ENCODE assay signal across 21 mouse cellular contexts in genomic region chr9:72166084-72166483, GRCm38 (mm10). TPM values are rescaled to one million over a fixed set of nuclear protein-coding genes. Genes with fewer than 3 reads are reported as not detected.
DNase-seq lines count a peak whose midpoint lies in the region; ATAC-seq and TF ChIP-seq lines count a peak whose summit lies in the region.
"Had no signal": no experiment of that assay in that cellular context is flagged by ENCODE, and none has a peak within 500 bp of the region (broad histone marks: within the 10 kb centered on the region; RNA-seq: fewer than 3 reads in every experiment).

No protein-coding gene starts in this region.

- 88% methylated on average over 5 of the region's 5 CpGs for WGBS in midbrain, embryonic 16.5 days

- no peak overlapping the region for H3K27ac ChIP-seq in midbrain, embryonic 16.5 days (ENCODE audit: low read length)
- H3K27ac ChIP-seq: embryonic facial prominence, embryonic 10.5 days; embryonic facial prominence, embryonic 12.5 days; forebrain, embryonic 13.5 days; forebrain, embryonic 15.5 days had no signal

- no peaks in the 10 kb centered on the region for H3K79me2 ChIP-seq in myocyte (ENCODE audit: control insufficient read depth, insufficient read depth)

- DNase-seq in heart, adult 11 months: peak; percentile 30
- no peak for DNase-seq in heart, adult 8-10 months (ENCODE audit: low spot score)
- peak; percentile 38 for DNase-seq in retina, postnatal 1 day
- no peak for DNase-seq in retina, embryonic 14.5 days (ENCODE audit: low spot score)
- DNase-seq: adrenal gland, adult 8-10 months; adrenal gland, postnatal 14 days; adrenal gland, postnatal 36 days; cerebellum, adult 11-12 months; cerebellum, adult 2 months; cerebellum, adult 9-10 months; cerebellum, postnatal 10 days; cerebellum, postnatal 25 days had no signal

- no peak for TF ChIP-seq POLR2A in myocyte (IDR thresholded peaks at IDR 0.05; ENCODE audit: insufficient read length, low read depth)

- no peaks in the 10 kb centered on the region for H3K9me3 ChIP-seq in midbrain, embryonic 16.5 days (replicated peaks; ENCODE audit: control insufficient read depth, low read length, poor library complexity, severe bottlenecking)
- H3K9me3 ChIP-seq: embryonic facial prominence, embryonic 10.5 days; embryonic facial prominence, embryonic 12.5 days; forebrain, embryonic 13.5 days; forebrain, embryonic 15.5 days; G1E had no signal

- peak overlapping the region; percentile 18 for H3K4me2 ChIP-seq in myocyte (ENCODE audit: low read depth)
- no peak overlapping the region for H3K4me2 ChIP-seq in midbrain, embryonic 16.5 days (ENCODE audit: low read length)
- H3K4me2 ChIP-seq: embryonic facial prominence, embryonic 12.5 days; forebrain, embryonic 13.5 days; forebrain, embryonic 15.5 days had no signal

- no peak for ATAC-seq in midbrain, embryonic 16.5 days
- ATAC-seq: activated CD4-positive, CD25-positive, alpha-beta regulatory T cell, adult 4 months; forebrain, embryonic 13.5 days; forebrain, embryonic 15.5 days; Patski had no signal

- H3K36me3 ChIP-seq in myocyte (ENCODE audit: control insufficient read depth, insufficient read depth): no peaks in the 10 kb centered on the region
- no peaks in the 10 kb centered on the region for H3K36me3 ChIP-seq in midbrain, embryonic 16.5 days (ENCODE audit: control insufficient read depth, insufficient read depth, low read length)
- H3K36me3 ChIP-seq: embryonic facial prominence, embryonic 10.5 days; embryonic facial prominence, embryonic 12.5 days; forebrain, embryonic 15.5 days; G1E had no signal

- H3K4me1 ChIP-seq in midbrain, embryonic 16.5 days (ENCODE audit: control insufficient read depth, insufficient read depth, low read length): peaks cover 9% of the 10 kb centered on the region

- H3ac ChIP-seq in myocyte (ENCODE audit: control insufficient read depth, insufficient read length): no peak overlapping the region

- H3K27me3 ChIP-seq in myocyte (ENCODE audit: control insufficient read depth, insufficient read depth, insufficient read length): no peaks in the 10 kb centered on the region
- H3K27me3 ChIP-seq in midbrain, embryonic 16.5 days (ENCODE audit: control insufficient read depth, insufficient read depth, low read depth, low read length): no peaks in the 10 kb centered on the region
- H3K27me3 ChIP-seq: embryonic facial prominence, embryonic 12.5 days; forebrain, embryonic 13.5 days; forebrain, embryonic 15.5 days; Patski had no signal

- H3K9ac ChIP-seq in midbrain, embryonic 16.5 days (ENCODE audit: low read depth, low read length): no peak overlapping the region
- H3K9ac ChIP-seq: embryonic facial prominence, embryonic 12.5 days; forebrain, embryonic 13.5 days; forebrain, embryonic 15.5 days had no signal

- H3K4me3 ChIP-seq in myocyte: no peak overlapping the region
- no peak overlapping the region for H3K4me3 ChIP-seq in midbrain, embryonic 16.5 days (ENCODE audit: low read depth, low read length)
- H3K4me3 ChIP-seq: embryonic facial prominence, embryonic 10.5 days; embryonic facial prominence, embryonic 12.5 days; forebrain, embryonic 13.5 days; forebrain, embryonic 15.5 days had no signal

TF ChIP-seq in myocyte, 11 proteins besides CTCF, POLR2A, EP300 and RAD21:
- TF ChIP-seq E2F4 (IDR thresholded peaks at IDR 0.05; ENCODE audit: insufficient read depth) (no peak), MYOG (IDR thresholded peaks at IDR 0.05; ENCODE audit: control insufficient read depth in 1 of 3, insufficient read depth in 1 of 3, insufficient read length in 2 of 3, low read depth in 2 of 3) (peak in 2 of 3 experiments; percentile 50 to 75), SRF (IDR thresholded peaks at IDR 0.05; ENCODE audit: control insufficient read depth, insufficient read length, low read depth) (no peak), POLR2AphosphoS2 (IDR thresholded peaks at IDR 0.05; ENCODE audit: insufficient read length, low read depth) (no peak), TCF3 (IDR thresholded peaks at IDR 0.05; ENCODE audit: insufficient read length, low read depth) (no peak), USF1 (IDR thresholded peaks at IDR 0.05; ENCODE audit: low read depth) (no peak), MYOD1 (IDR thresholded peaks at IDR 0.05; ENCODE audit: control insufficient read depth in 1 of 3, insufficient read length in 2 of 3, low read depth in 2 of 3) (peak; percentile 29 to 86 (median 64)), CEBPB (IDR thresholded peaks at IDR 0.05; ENCODE audit: insufficient read depth, poor library complexity, severe bottlenecking) (peak; percentile 44; the same call in 1 of the 2 replicates), MAX (IDR thresholded peaks at IDR 0.05; ENCODE audit: low read depth) (no peak), TCF12 (IDR thresholded peaks at IDR 0.05; ENCODE audit: insufficient read depth, poor library complexity, severe bottlenecking) (peak; percentile 19), REST (IDR thresholded peaks at IDR 0.05; ENCODE audit: insufficient read depth, insufficient read length) (no peak)

RNA-seq across cellular contexts. Expression of gene Tcf12, which starts 54.4 kb away (rescaled TPM):
- total RNA-seq in heart, adult 8-10 months (2022): 10 to 100 TPM; 27.1 to 32.1 (median 31.6) TPM
- polyA plus RNA-seq in myocyte (2012; fragmentation: generic; extraction: Trizol): 34.6 TPM
- polyA plus RNA-seq in midbrain, embryonic 16.5 days (2015; fragmentation: Nextera tagmentation; extraction: Ambion mirVana): 43.6 and 43.8 TPM in 2 replicates

Comparison
In these comparisons a context has a peak if more than half of its experiments do, and no peak if none do; other contexts are left out.
1. DNase-seq: peak in heart, adult 11 months (single experiment) and retina, postnatal 1 day (single experiment); none in heart, adult 8-10 months (single experiment) and retina, embryonic 14.5 days (single experiment).